Mouse (Mus musculus) spleen, adult 2 months (tissue): ENCODE measurements around the gene Itih4.

Experiments used
- CTCF ChIP-seq: fragments of 200-500 bp; IDR thresholded peaks from 2 replicates; pipeline ENCODE4 v1.5.1; 2011; ENCODE audit warnings: mild to moderate bottlenecking, inconsistent platforms; ENCODE audit not compliant: insufficient read depth, insufficient read length, insufficient replicate concordance; ENCODE audit errors: extremely low read depth
- POLR2A ChIP-seq: fragments of 200-500 bp; IDR thresholded peaks from 2 replicates; pipeline ENCODE4 v1.6.1; 2011; ENCODE audit warnings: low read depth, low read length, inconsistent platforms

- TF ChIP-seq POLR2A: no peak
- TF ChIP-seq CTCF: no peak
Observed at GRCm38 (mm10) chr14:30861421-30862125, 24.7 kb upstream of the Itih4 start.
